Mouse (Mus musculus): ENCODE data around the gene Ppat. TPM values are rescaled to one million over a fixed set of nuclear protein-coding genes. Genes with fewer than 3 reads are reported as not detected.

Gene Ppat
- total and polyA plus RNA-seq, 3 experiments, result 103 to 180 (median 110) TPM

DNA sequence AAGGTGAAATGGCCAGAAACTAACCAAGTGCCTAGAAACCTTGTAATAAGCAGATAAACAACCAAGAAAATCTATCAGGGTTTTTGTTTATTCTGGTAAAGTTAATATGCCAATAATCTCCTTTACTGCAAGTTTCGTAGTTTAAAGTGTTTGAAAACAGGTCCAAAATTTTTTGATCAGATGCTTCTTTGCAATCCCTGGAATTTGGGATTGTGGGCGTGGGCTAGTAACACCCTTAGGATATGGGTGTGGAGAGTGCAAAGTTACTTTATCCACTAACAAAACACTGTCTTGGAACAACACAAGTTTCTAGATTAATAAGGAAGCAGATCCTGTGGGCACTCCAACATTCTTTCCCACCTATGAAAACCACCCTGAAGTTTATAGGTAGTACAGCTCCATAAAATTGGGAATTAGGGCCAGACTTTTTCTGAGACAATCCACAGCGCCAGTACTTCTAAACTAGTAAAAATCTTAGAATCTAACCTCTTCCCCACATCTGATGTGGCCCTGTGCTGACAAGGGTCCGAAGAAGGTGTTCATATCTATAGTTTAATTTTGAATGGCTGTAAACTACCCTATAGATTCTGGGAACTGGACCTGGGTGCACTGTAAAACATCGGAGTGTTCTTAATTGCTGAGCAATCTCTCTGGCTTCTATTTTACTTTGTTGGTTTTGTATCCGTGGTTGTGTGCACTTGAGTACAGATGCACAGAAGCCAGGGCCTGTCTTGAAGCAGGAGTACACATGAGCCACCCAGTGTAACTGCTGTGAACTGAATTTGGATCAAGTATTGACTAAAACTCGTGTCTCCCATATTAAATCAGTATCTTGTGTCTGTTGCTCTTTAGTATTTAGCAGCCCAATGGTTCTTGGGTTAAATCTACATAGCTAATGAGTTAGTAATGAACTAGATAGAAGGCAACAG is 998 bp upstream of the Ppat start:
- H3K27me3 ChIP-seq (ENCODE audit: control insufficient read depth in 1 of 2, insufficient read depth in 2 of 2, low read length in 2 of 2), result no peaks in the 10 kb centered on the region
- H3K36me3 ChIP-seq (ENCODE audit: control insufficient read depth in 1 of 2, insufficient read depth in 2 of 2, low read length in 2 of 2), result peaks cover 13 to 54% of the 10 kb centered on the region in 2 experiments
- peaks cover 14 to 31% of the 10 kb centered on the region in 2 experiments for H3K4me1 ChIP-seq (ENCODE audit: control insufficient read depth in 1 of 2, insufficient read depth in 2 of 2, low read length in 2 of 2)
- H3K79me2 ChIP-seq (ENCODE audit: control insufficient read depth, insufficient read depth, low read length, poor library complexity), result peaks cover 65% of the 10 kb centered on the region
- H3K4me3 ChIP-seq (ENCODE audit: control insufficient read depth in 1 of 2, insufficient read depth in 1 of 2, low read depth in 2 of 2, low read length in 2 of 2), result peak overlapping the region; percentile 54 to 76
- peak; percentile 67 for DNase-seq (ENCODE audit: low read depth, low spot score)
- H3K9ac ChIP-seq (ENCODE audit: control insufficient read depth, low read depth, low read length, poor library complexity, severe bottlenecking), result peak overlapping the region; percentile 81
- H3K9me3 ChIP-seq (replicated peaks; ENCODE audit: insufficient read depth, low read length), result no peaks in the 10 kb centered on the region
- peak overlapping the region; percentile 71 for H3K27ac ChIP-seq (ENCODE audit: control insufficient read depth, low read depth, low read length)
- TF ChIP-seq ZKSCAN1 (IDR thresholded peaks at IDR 0.05; ENCODE audit: low read depth, low read length) (no peak), RCOR1 (IDR thresholded peaks at IDR 0.05; ENCODE audit: low read depth, low read length) (no peak), SMC3 (IDR thresholded peaks at IDR 0.05; ENCODE audit: low read depth, low read length) (0 out of 2 replicates have a peak, but pooled peaks have one; percentile 1), EP300 (IDR thresholded peaks at IDR 0.05; ENCODE audit: low read depth in 1 of 2, low read length in 2 of 2) (0 out of 4 replicates have a peak, but pooled peaks of 1 of the 2 experiments have one; percentile 20), NRF1 (IDR thresholded peaks at IDR 0.05; ENCODE audit: insufficient read depth, low read depth, low read length, poor library complexity, severe bottlenecking) (no peak), MYB (IDR thresholded peaks at IDR 0.05; ENCODE audit: low read depth, low read length) (no peak), MAX (IDR thresholded peaks at IDR 0.05; ENCODE audit: low read length) (0 out of 2 replicates have a peak, but pooled peaks have one; percentile 17), UBTF (IDR thresholded peaks at IDR 0.05; ENCODE audit: borderline replicate concordance, insufficient read depth, low read depth, low read length) (no peak), CHD1 (IDR thresholded peaks at IDR 0.05; ENCODE audit: low read depth, low read length) (peak; percentile 41; the same call in 1 of the 2 replicates), ETS1 (IDR thresholded peaks at IDR 0.05; ENCODE audit: low read depth, low read length) (0 out of 2 replicates have a peak, but pooled peaks have one; percentile 4), GATA1 (IDR thresholded peaks at IDR 0.05; ENCODE audit: low read depth, low read length) (no peak), E2F4 (IDR thresholded peaks at IDR 0.05; ENCODE audit: borderline replicate concordance, low read depth, low read length) (no peak), MAFK (IDR thresholded peaks at IDR 0.05; ENCODE audit: borderline replicate concordance, low read depth, low read length) (0 out of 2 replicates have a peak, but pooled peaks have one; percentile 31), MEF2A (IDR thresholded peaks at IDR 0.05; ENCODE audit: extremely low read depth, insufficient replicate concordance, low read depth, low read length, poor library complexity, severe bottlenecking) (no peak), HCFC1 (IDR thresholded peaks at IDR 0.05; ENCODE audit: low read depth, low read length) (0 out of 2 replicates have a peak, but pooled peaks have one; percentile 30), CTCF (IDR thresholded peaks at IDR 0.05 in 2 of 3, conservative IDR thresholded peaks at IDR 0.05 in 1 of 3; ENCODE audit: control insufficient read depth in 1 of 3, insufficient read depth in 1 of 3, low read depth in 2 of 3, low read length in 3 of 3, poor library complexity in 1 of 3, severe bottlenecking in 1 of 3) (no peak)
